Mouse (Mus musculus) heart, adult 2 months (tissue): Measurements from ENCODE around the gene Ehd1.

ENCODE experiments used
- CTCF ChIP-seq: fragments of 200-600 bp; IDR thresholded peaks from 2 replicates; pipeline ENCODE4 v1.8.1; 2022; ENCODE audit warnings: antibody characterized with exemption, mild to moderate bottlenecking, moderate library complexity
- EP300 ChIP-seq: fragments of 200-500 bp; IDR thresholded peaks from 2 replicates; pipeline ENCODE4 v1.6.1; 2011; ENCODE audit warnings: low read depth, low read length, control low read depth; ENCODE audit not compliant: insufficient read depth
- POLR2A ChIP-seq: fragments of 200-500 bp; IDR thresholded peaks from 2 replicates; pipeline ENCODE4 v1.6.1; 2011; ENCODE audit warnings: mild to moderate bottlenecking, low read depth, low read length, control low read depth; ENCODE audit not compliant: insufficient read depth

DNA sequence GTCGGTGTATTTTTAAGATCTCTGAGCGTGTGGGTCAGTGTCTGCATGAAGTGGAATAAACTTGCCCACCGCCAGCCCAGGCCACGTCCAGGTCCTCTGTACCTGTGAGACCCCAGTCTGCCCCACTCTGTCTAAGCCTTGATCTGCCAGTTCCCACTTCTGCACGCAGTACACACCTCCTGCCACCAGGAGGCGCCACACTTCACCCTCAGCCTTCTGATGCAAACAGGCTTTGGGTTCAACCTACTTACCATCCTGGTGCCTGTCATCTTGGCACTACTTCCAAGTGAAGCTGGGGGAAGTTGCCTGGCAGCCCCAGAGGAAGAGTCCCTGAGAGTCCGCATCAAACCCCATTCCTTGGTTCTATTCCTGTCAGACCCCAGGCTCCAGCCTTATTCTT, 14.3 kb upstream of the Ehd1 start:
- TF ChIP-seq EP300 (peak; percentile 91), CTCF (no peak; the same call in 1 of the 2 replicates), POLR2A (no peak)
